Mouse (Mus musculus): ENCODE results near the gene Vps26b. TPM values are rescaled to one million over a fixed set of nuclear protein-coding genes. Genes with fewer than 3 reads are reported as not detected.

The Vps26b gene
- polyA plus RNA-seq, 1 experiment from 2014 or later: 42.3 TPM

GRCm38 (mm10) chr9:27029022-27029827 lies 640 bp downstream of the Vps26b start:
- WGBS: under 1% methylated on average over 52 of the region's 52 CpGs
- Histone ChIP-seq H3K27ac (ENCODE audit: low read depth, low read length) (peak overlapping the region; percentile 90), H3K4me2 (replicated peaks; ENCODE audit: low read depth, low read length) (peak overlapping the region; percentile 88), H3K4me1 (ENCODE audit: control insufficient read depth, insufficient read depth, low read length) (peaks cover 29% of the 10 kb centered on the region), H3K27me3 (ENCODE audit: control insufficient read depth, insufficient read depth, low read length) (no peaks in the 10 kb centered on the region), H3K36me3 (ENCODE audit: control insufficient read depth, insufficient read depth, low read length) (peaks cover 3% of the 10 kb centered on the region; the same call in 1 of the 2 replicates), H3K4me3 (ENCODE audit: low read length) (peak overlapping the region; percentile 97), H3K9ac (ENCODE audit: low read depth, low read length) (peak overlapping the region; percentile 94), H3K9me3 (ENCODE audit: control insufficient read depth, low read length) (no peaks in the 10 kb centered on the region)
- ATAC-seq (ENCODE audit: low FRiP score, low TSS enrichment): no peak

GRCm38 (mm10) chr9:27026708-27027107 lies 3.2 kb downstream of the Vps26b start:
- Histone ChIP-seq H3K9me3 (ENCODE audit: control insufficient read depth, low read length) (no peaks in the 10 kb centered on the region), H3K4me1 (ENCODE audit: control insufficient read depth, insufficient read depth, low read length) (peaks cover 25% of the 10 kb centered on the region), H3K9ac (ENCODE audit: low read depth, low read length) (no peak overlapping the region), H3K4me2 (replicated peaks; ENCODE audit: low read depth, low read length) (no peak overlapping the region), H3K4me3 (ENCODE audit: low read length) (no peak overlapping the region), H3K36me3 (ENCODE audit: control insufficient read depth, insufficient read depth, low read length) (peaks cover 11% of the 10 kb centered on the region; the same call in 1 of the 2 replicates), H3K27me3 (ENCODE audit: control insufficient read depth, insufficient read depth, low read length) (no peaks in the 10 kb centered on the region), H3K27ac (ENCODE audit: low read depth, low read length) (no peak overlapping the region)
- 72% methylated on average over 1 of the region's 1 CpGs for WGBS
- ATAC-seq (ENCODE audit: low FRiP score, low TSS enrichment): no peak

GRCm38 (mm10) chr9:27023681-27024080 lies 6.2 kb downstream of the Vps26b start:
- 86% methylated on average over 4 of the region's 4 CpGs for WGBS
- H3K27ac ChIP-seq (ENCODE audit: low read depth, low read length): no peak overlapping the region
- H3K4me3 ChIP-seq (ENCODE audit: low read length): no peak overlapping the region
- H3K36me3 ChIP-seq (ENCODE audit: control insufficient read depth, insufficient read depth, low read length): peaks cover 18% of the 10 kb centered on the region; the same call in 1 of the 2 replicates
- H3K9me3 ChIP-seq (ENCODE audit: control insufficient read depth, low read length): no peaks in the 10 kb centered on the region
- no peak for ATAC-seq (ENCODE audit: low FRiP score, low TSS enrichment)
- H3K4me1 ChIP-seq (ENCODE audit: control insufficient read depth, insufficient read depth, low read length): peaks cover 16% of the 10 kb centered on the region
- no peak overlapping the region for H3K4me2 ChIP-seq (replicated peaks; ENCODE audit: low read depth, low read length)
- no peaks in the 10 kb centered on the region for H3K27me3 ChIP-seq (ENCODE audit: control insufficient read depth, insufficient read depth, low read length)
- H3K9ac ChIP-seq (ENCODE audit: low read depth, low read length): no peak overlapping the region

GRCm38 (mm10) chr9:27018961-27019360 lies 10.9 kb downstream of the Vps26b start:
- Histone ChIP-seq H3K4me1 (ENCODE audit: control insufficient read depth, insufficient read depth, low read length) (no peaks in the 10 kb centered on the region), H3K4me3 (ENCODE audit: low read length) (no peak overlapping the region), H3K36me3 (ENCODE audit: control insufficient read depth, insufficient read depth, low read length) (peaks cover 51% of the 10 kb centered on the region), H3K9ac (ENCODE audit: low read depth, low read length) (no peak overlapping the region), H3K9me3 (ENCODE audit: control insufficient read depth, low read length) (no peaks in the 10 kb centered on the region), H3K4me2 (replicated peaks; ENCODE audit: low read depth, low read length) (no peak overlapping the region), H3K27me3 (ENCODE audit: control insufficient read depth, insufficient read depth, low read length) (no peaks in the 10 kb centered on the region), H3K27ac (ENCODE audit: low read depth, low read length) (no peak overlapping the region)
- 95% methylated on average over 10 of the region's 10 CpGs for WGBS
- no peak for ATAC-seq (ENCODE audit: low FRiP score, low TSS enrichment)

- Histone ChIP-seq H3K9ac (ENCODE audit: low read depth, low read length) (no peak overlapping the region), H3K27me3 (ENCODE audit: control insufficient read depth, insufficient read depth, low read length) (no peaks in the 10 kb centered on the region), H3K36me3 (ENCODE audit: control insufficient read depth, insufficient read depth, low read length) (peaks cover 84% of the 10 kb centered on the region), H3K4me2 (replicated peaks; ENCODE audit: low read depth, low read length) (no peak overlapping the region), H3K27ac (ENCODE audit: low read depth, low read length) (no peak overlapping the region), H3K4me1 (ENCODE audit: control insufficient read depth, insufficient read depth, low read length) (no peaks in the 10 kb centered on the region), H3K4me3 (ENCODE audit: low read length) (no peak overlapping the region), H3K9me3 (ENCODE audit: control insufficient read depth, low read length) (no peaks in the 10 kb centered on the region)
- ATAC-seq (ENCODE audit: low FRiP score, low TSS enrichment): no peak
- 89% methylated on average over 4 of the region's 4 CpGs for WGBS
These were observed 18.3 kb downstream of the Vps26b start for GRCm38 (mm10) chr9:27011572-27011971.

GRCm38 (mm10) chr9:27009231-27009630 lies 20.6 kb downstream of the Vps26b start:
- Histone ChIP-seq H3K4me2 (replicated peaks; ENCODE audit: low read depth, low read length) (no peak overlapping the region), H3K9me3 (ENCODE audit: control insufficient read depth, low read length) (no peaks in the 10 kb centered on the region), H3K4me1 (ENCODE audit: control insufficient read depth, insufficient read depth, low read length) (no peaks in the 10 kb centered on the region), H3K4me3 (ENCODE audit: low read length) (no peak overlapping the region), H3K9ac (ENCODE audit: low read depth, low read length) (no peak overlapping the region), H3K36me3 (ENCODE audit: control insufficient read depth, insufficient read depth, low read length) (peaks cover 92% of the 10 kb centered on the region), H3K27ac (ENCODE audit: low read depth, low read length) (no peak overlapping the region), H3K27me3 (ENCODE audit: control insufficient read depth, insufficient read depth, low read length) (no peaks in the 10 kb centered on the region)
- WGBS: 83% methylated on average over 5 of the region's 5 CpGs
- ATAC-seq (ENCODE audit: low FRiP score, low TSS enrichment): no peak

- H3K9ac ChIP-seq (ENCODE audit: low read depth, low read length): no peak overlapping the region
- H3K4me2 ChIP-seq (replicated peaks; ENCODE audit: low read depth, low read length): no peak overlapping the region
- no peak for ATAC-seq (ENCODE audit: low FRiP score, low TSS enrichment)
- H3K27me3 ChIP-seq (ENCODE audit: control insufficient read depth, insufficient read depth, low read length): no peaks in the 10 kb centered on the region
- no peaks in the 10 kb centered on the region for H3K9me3 ChIP-seq (ENCODE audit: control insufficient read depth, low read length)
- no peaks in the 10 kb centered on the region for H3K4me1 ChIP-seq (ENCODE audit: control insufficient read depth, insufficient read depth, low read length)
- no peak overlapping the region for H3K4me3 ChIP-seq (ENCODE audit: low read length)
- WGBS: 89% methylated on average over 5 of the region's 5 CpGs
- H3K36me3 ChIP-seq (ENCODE audit: control insufficient read depth, insufficient read depth, low read length): peaks cover 84% of the 10 kb centered on the region
- H3K27ac ChIP-seq (ENCODE audit: low read depth, low read length): no peak overlapping the region
These were observed 23.0 kb downstream of the Vps26b start for GRCm38 (mm10) chr9:27006866-27007265.

- no peaks in the 10 kb centered on the region for H3K27me3 ChIP-seq (ENCODE audit: control insufficient read depth, insufficient read depth, low read length)
These were observed 23.9 kb downstream of the Vps26b start for GRCm38 (mm10) chr9:27005933-27006332.

GRCm38 (mm10) chr9:27005231-27005630 lies 24.6 kb downstream of the Vps26b start:
- Histone ChIP-seq H3K27me3 (ENCODE audit: control insufficient read depth, insufficient read depth, low read length) (no peaks in the 10 kb centered on the region), H3K4me1 (ENCODE audit: control insufficient read depth, insufficient read depth, low read length) (peaks cover 10% of the 10 kb centered on the region), H3K9me3 (ENCODE audit: control insufficient read depth, low read length) (no peaks in the 10 kb centered on the region), H3K36me3 (ENCODE audit: control insufficient read depth, insufficient read depth, low read length) (peaks cover 72% of the 10 kb centered on the region), H3K4me2 (replicated peaks; ENCODE audit: low read depth, low read length) (no peak overlapping the region), H3K9ac (ENCODE audit: low read depth, low read length) (no peak overlapping the region), H3K4me3 (ENCODE audit: low read length) (no peak overlapping the region), H3K27ac (ENCODE audit: low read depth, low read length) (no peak overlapping the region)
- 90% methylated on average over 3 of the region's 3 CpGs for WGBS
- ATAC-seq (ENCODE audit: low FRiP score, low TSS enrichment): no peak

More at GRCm38 (mm10) chr9:27005933-27006332, 23.9 kb downstream of the Vps26b start:
- Histone ChIP-seq H3K4me3 (ENCODE audit: low read length) (no peak overlapping the region), H3K36me3 (ENCODE audit: control insufficient read depth, insufficient read depth, low read length) (peaks cover 76% of the 10 kb centered on the region), H3K4me2 (replicated peaks; ENCODE audit: low read depth, low read length) (no peak overlapping the region), H3K27ac (ENCODE audit: low read depth, low read length) (no peak overlapping the region), H3K4me1 (ENCODE audit: control insufficient read depth, insufficient read depth, low read length) (peaks cover 4% of the 10 kb centered on the region), H3K9me3 (ENCODE audit: control insufficient read depth, low read length) (no peaks in the 10 kb centered on the region), H3K9ac (ENCODE audit: low read depth, low read length) (no peak overlapping the region)
- 92% methylated on average over 1 of the region's 1 CpGs for WGBS
- no peak for ATAC-seq (ENCODE audit: low FRiP score, low TSS enrichment)
